Mouse (Mus musculus): ENCODE measurements around the gene Cdh12. TPM values are rescaled to one million over a fixed set of nuclear protein-coding genes. Genes with fewer than 3 reads are reported as not detected.
"Not testable (repeated sequence)": the region's sequence is repeated elsewhere in the genome, so short reads cannot be mapped to it uniquely, and the experiment has no call there.

Cdh12 gene
- polyA plus RNA-seq (2016; fragmentation: Nextera tagmentation; extraction: Ambion mirVana): 0.37 and 0.78 TPM in 2 replicates

GRCm38 (mm10) chr15:20448861-20449663 lies at the start of gene Cdh12:
Gene Cdh12, plus strand, starts transcription at chr15:20449265.
- Histone ChIP-seq H3K9me3 (no peaks in the 10 kb centered on the region), H3K27me3 (ENCODE audit: insufficient read depth, poor library complexity, severe bottlenecking) (no peaks in the 10 kb centered on the region), H3K4me1 (replicated peaks) (0 out of 2 replicates have a peak, but pooled peaks cover 9% of the 10 kb centered on the region), H3K36me3 (no peaks in the 10 kb centered on the region), H3K4me3 (peak within 1 kb of the TSS; percentile 54), H3K27ac (peak within 1 kb of the TSS; percentile 69)
- peak; percentile 30 for DNase-seq (ENCODE audit: low spot score)
- 9% methylated on average over 18 of the region's 18 CpGs for WGBS

- WGBS: 58% methylated on average over 3 of the region's 3 CpGs
- DNase-seq (ENCODE audit: low spot score): no peak
- H3K9me3 ChIP-seq: no peaks in the 10 kb centered on the region
- no peak overlapping the region for H3K27ac ChIP-seq
- no peaks in the 10 kb centered on the region for H3K27me3 ChIP-seq (ENCODE audit: insufficient read depth, poor library complexity, severe bottlenecking)
- H3K36me3 ChIP-seq: no peaks in the 10 kb centered on the region
- no peaks in the 10 kb centered on the region for H3K4me1 ChIP-seq (replicated peaks)
- no peak overlapping the region for H3K4me3 ChIP-seq
Measured at GRCm38 (mm10) chr15:20403596-20403995, 45.5 kb upstream of the Cdh12 start.

GRCm38 (mm10) chr15:20413397-20413796 lies 35.7 kb upstream of the Cdh12 start:
- no peak for DNase-seq (ENCODE audit: low spot score)
- 100% methylated on average over 1 of the region's 1 CpGs for WGBS
- Histone ChIP-seq H3K4me3 (no peak overlapping the region), H3K27ac (no peak overlapping the region), H3K36me3 (no peaks in the 10 kb centered on the region), H3K27me3 (ENCODE audit: insufficient read depth, poor library complexity, severe bottlenecking) (no peaks in the 10 kb centered on the region), H3K9me3 (no peaks in the 10 kb centered on the region), H3K4me1 (replicated peaks) (no peaks in the 10 kb centered on the region)

GRCm38 (mm10) chr15:20436356-20436755 lies 12.7 kb upstream of the Cdh12 start:
- Histone ChIP-seq H3K27ac (no peak overlapping the region), H3K36me3 (no peaks in the 10 kb centered on the region), H3K4me3 (no peak overlapping the region), H3K4me1 (replicated peaks) (no peaks in the 10 kb centered on the region), H3K9me3 (no peaks in the 10 kb centered on the region), H3K27me3 (ENCODE audit: insufficient read depth, poor library complexity, severe bottlenecking) (no peaks in the 10 kb centered on the region)
- 50% methylated on average over 2 of the region's 2 CpGs for WGBS
- no peak for DNase-seq (ENCODE audit: low spot score)

- H3K27ac ChIP-seq: no peak overlapping the region
- no peak overlapping the region for H3K4me3 ChIP-seq
- no peaks in the 10 kb centered on the region for H3K27me3 ChIP-seq (ENCODE audit: insufficient read depth, poor library complexity, severe bottlenecking)
- 81% methylated on average over 5 of the region's 5 CpGs for WGBS
- no peaks in the 10 kb centered on the region for H3K9me3 ChIP-seq
- no peak for DNase-seq (ENCODE audit: low spot score)
- no peaks in the 10 kb centered on the region for H3K36me3 ChIP-seq
- H3K4me1 ChIP-seq (replicated peaks): 0 out of 2 replicates have a peak, but pooled peaks cover 9% of the 10 kb centered on the region
Measured at GRCm38 (mm10) chr15:20450558-20450957, 1.5 kb downstream of the Cdh12 start.

GRCm38 (mm10) chr15:20458508-20458907 lies 9.4 kb downstream of the Cdh12 start:
- H3K9me3 ChIP-seq: no peaks in the 10 kb centered on the region
- no peaks in the 10 kb centered on the region for H3K36me3 ChIP-seq
- WGBS: 86% methylated on average over 3 of the region's 3 CpGs
- no peak overlapping the region for H3K27ac ChIP-seq
- no peaks in the 10 kb centered on the region for H3K4me1 ChIP-seq (replicated peaks)
- no peak overlapping the region for H3K4me3 ChIP-seq
- no peaks in the 10 kb centered on the region for H3K27me3 ChIP-seq (ENCODE audit: insufficient read depth, poor library complexity, severe bottlenecking)
- DNase-seq (ENCODE audit: low spot score): no peak

- no peaks in the 10 kb centered on the region for H3K9me3 ChIP-seq
- no peaks in the 10 kb centered on the region for H3K36me3 ChIP-seq
- no peaks in the 10 kb centered on the region for H3K4me1 ChIP-seq (replicated peaks)
- H3K27ac ChIP-seq: no peak overlapping the region
- DNase-seq (ENCODE audit: low spot score): no peak
- H3K4me3 ChIP-seq: no peak overlapping the region
- H3K27me3 ChIP-seq (ENCODE audit: insufficient read depth, poor library complexity, severe bottlenecking): no peaks in the 10 kb centered on the region
- 83% methylated on average over 3 of the region's 3 CpGs for WGBS
Measured at GRCm38 (mm10) chr15:20462500-20462899, 13.4 kb downstream of the Cdh12 start.

- H3K27ac ChIP-seq: no peak overlapping the region
- no peaks in the 10 kb centered on the region for H3K4me1 ChIP-seq (replicated peaks)
- no peaks in the 10 kb centered on the region for H3K9me3 ChIP-seq
- no peaks in the 10 kb centered on the region for H3K36me3 ChIP-seq
- no peaks in the 10 kb centered on the region for H3K27me3 ChIP-seq (ENCODE audit: insufficient read depth, poor library complexity, severe bottlenecking)
- 84% methylated on average over 1 of the region's 1 CpGs for WGBS
- no peak for DNase-seq (ENCODE audit: low spot score)
- H3K4me3 ChIP-seq: no peak overlapping the region
Measured at GRCm38 (mm10) chr15:20463601-20464000, 14.5 kb downstream of the Cdh12 start.

GRCm38 (mm10) chr15:20550979-20551378 lies 101.9 kb downstream of the Cdh12 start:
- no peaks in the 10 kb centered on the region for H3K4me1 ChIP-seq (replicated peaks)
- no peaks in the 10 kb centered on the region for H3K9me3 ChIP-seq
- H3K4me3 ChIP-seq: no peak overlapping the region
- no peak overlapping the region for H3K27ac ChIP-seq
- H3K27me3 ChIP-seq (ENCODE audit: insufficient read depth, poor library complexity, severe bottlenecking): no peaks in the 10 kb centered on the region
- no peaks in the 10 kb centered on the region for H3K36me3 ChIP-seq
- DNase-seq (ENCODE audit: low spot score): no peak
- WGBS: 95% methylated on average over 4 of the region's 4 CpGs

- DNase-seq (ENCODE audit: low spot score): no peak
- Histone ChIP-seq H3K27ac (no peak overlapping the region), H3K27me3 (ENCODE audit: insufficient read depth, poor library complexity, severe bottlenecking) (no peaks in the 10 kb centered on the region), H3K9me3 (no peaks in the 10 kb centered on the region), H3K36me3 (no peaks in the 10 kb centered on the region), H3K4me3 (no peak overlapping the region), H3K4me1 (replicated peaks) (no peaks in the 10 kb centered on the region)
- WGBS: 86% methylated on average over 4 of the region's 4 CpGs
Measured at GRCm38 (mm10) chr15:20571012-20571411, 121.9 kb downstream of the Cdh12 start.

- Histone ChIP-seq H3K27ac (no peak overlapping the region), H3K4me3 (no peak overlapping the region), H3K9me3 (no peaks in the 10 kb centered on the region), H3K36me3 (no peaks in the 10 kb centered on the region), H3K27me3 (ENCODE audit: insufficient read depth, poor library complexity, severe bottlenecking) (no peaks in the 10 kb centered on the region), H3K4me1 (replicated peaks) (no peaks in the 10 kb centered on the region)
- no peak for DNase-seq (ENCODE audit: low spot score)
- 78% methylated on average over 5 of the region's 5 CpGs for WGBS
Measured at GRCm38 (mm10) chr15:20582567-20583075, 133.6 kb downstream of the Cdh12 start.

GRCm38 (mm10) chr15:20591599-20591998 lies 142.5 kb downstream of the Cdh12 start:
- WGBS: 83% methylated on average over 5 of the region's 5 CpGs

GRCm38 (mm10) chr15:20605751-20606150 lies 156.7 kb downstream of the Cdh12 start:
- WGBS: 82% methylated on average over 3 of the region's 3 CpGs
- DNase-seq (ENCODE audit: low spot score); H3K4me1 ChIP-seq (replicated peaks); H3K9me3 ChIP-seq; H3K4me3 ChIP-seq; H3K27me3 ChIP-seq (ENCODE audit: insufficient read depth, poor library complexity, severe bottlenecking); H3K27ac ChIP-seq; H3K36me3 ChIP-seq: not testable (repeated sequence)

More at GRCm38 (mm10) chr15:20591599-20591998, 142.5 kb downstream of the Cdh12 start:
- Histone ChIP-seq H3K36me3 (no peaks in the 10 kb centered on the region), H3K4me3 (no peak overlapping the region), H3K9me3 (no peaks in the 10 kb centered on the region), H3K27me3 (ENCODE audit: insufficient read depth, poor library complexity, severe bottlenecking) (no peaks in the 10 kb centered on the region), H3K27ac (no peak overlapping the region), H3K4me1 (replicated peaks) (no peaks in the 10 kb centered on the region)
- no peak for DNase-seq (ENCODE audit: low spot score)
